Comparison of ENCODE assay signal across 8 mouse cellular contexts in the genomic region with DNA sequence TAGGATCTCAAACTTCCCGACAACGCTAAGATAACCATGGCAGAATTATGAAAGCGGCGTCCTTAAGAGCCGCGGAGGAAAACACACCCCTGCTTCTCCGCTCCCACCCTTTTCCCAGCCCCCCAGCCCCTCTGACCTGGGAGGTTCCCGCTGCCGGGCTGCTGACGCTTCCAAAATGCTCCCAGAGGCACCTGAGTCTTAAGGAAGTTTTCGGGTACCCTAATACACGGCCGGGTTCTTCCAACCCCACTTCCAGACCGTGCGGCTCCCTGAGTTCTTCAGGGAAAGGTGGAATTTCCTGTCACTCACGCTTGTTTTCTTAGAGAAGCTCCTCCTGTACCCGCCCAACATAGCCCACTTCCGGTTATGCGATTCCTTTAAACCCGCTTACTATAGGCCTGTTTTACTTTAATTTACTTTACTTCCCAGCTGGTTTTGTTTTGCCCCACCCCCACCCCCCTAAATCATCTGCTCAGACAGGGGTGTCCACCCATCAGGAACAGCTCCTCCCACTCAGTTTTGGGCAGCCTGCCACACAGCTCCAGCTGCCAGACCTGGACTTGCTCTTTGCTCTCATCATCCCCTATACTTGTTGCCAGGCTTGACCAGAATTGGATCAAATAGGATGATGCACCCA. TPM values are rescaled to one million over a fixed set of nuclear protein-coding genes. Genes with fewer than 3 reads are reported as not detected.
DNase-seq lines count a peak whose midpoint lies in the region; ATAC-seq and TF ChIP-seq lines count a peak whose summit lies in the region.

Gene Zfp945 (minus strand): TSS at position 290 of the 637 bp plus-strand sequence.

- peak within 1 kb of the TSS; percentile 86 for H3K9ac ChIP-seq in hindbrain, embryonic 11.5 days (ENCODE audit: low read depth, low read length)
- H3K9ac ChIP-seq in lung, embryonic 16.5 days (ENCODE audit: low read length) = peak within 1 kb of the TSS; percentile 90

- peak; percentile 99 for ATAC-seq in Patski
- peak; percentile 97 for ATAC-seq in hindbrain, embryonic 11.5 days (ENCODE audit: low FRiP score)
- peak; percentile 98 for ATAC-seq in lung, embryonic 16.5 days (ENCODE audit: low read depth)

- no peak for TF ChIP-seq CTCF in Patski (IDR thresholded peaks at IDR 0.05)

- H3K36me3 ChIP-seq in hindbrain, embryonic 11.5 days (ENCODE audit: control insufficient read depth, insufficient read depth, low read length) = peaks cover 5% of the 10 kb centered on the region; the same call in 1 of the 2 replicates
- peaks cover 15% of the 10 kb centered on the region for H3K36me3 ChIP-seq in lung, embryonic 16.5 days (ENCODE audit: control insufficient read depth, insufficient read depth, low read length)

- H3K27me3 ChIP-seq in Patski = no peaks in the 10 kb centered on the region
- H3K27me3 ChIP-seq in hindbrain, embryonic 11.5 days (ENCODE audit: control insufficient read depth, insufficient read depth, low read length) = no peaks in the 10 kb centered on the region
- no peaks in the 10 kb centered on the region for H3K27me3 ChIP-seq in lung, embryonic 16.5 days (ENCODE audit: control insufficient read depth, insufficient read depth, low read depth, low read length)

- H3K4me1 ChIP-seq in hindbrain, embryonic 11.5 days (replicated peaks; ENCODE audit: control insufficient read depth, insufficient read depth, low read length) = no peaks in the 10 kb centered on the region
- peaks cover 5% of the 10 kb centered on the region for H3K4me1 ChIP-seq in lung, embryonic 16.5 days (replicated peaks; ENCODE audit: control insufficient read depth, insufficient read depth, low read length)

- WGBS in hindbrain, embryonic 11.5 days = 1% methylated on average over 20 of the region's 20 CpGs
- 0% methylated on average over 20 of the region's 20 CpGs for WGBS in lung, embryonic 16.5 days

- POLR2A ChIA-PET in Patski (lab: Charles Lee) = no interaction called here

- in situ Hi-C loops in Patski (cut with MboI; ENCODE audit: low pct_unique_long_range_greater_than_20kb) = loop anchor here (10.0 to 25.0 kb wide), 4 partner anchors 52 to 1155 kb away; partner anchors contain the start of genes Zfp760, Zfp942 and Zfp943

- H3K27ac ChIP-seq in hindbrain, embryonic 11.5 days (ENCODE audit: low read depth, low read length) = 0 out of 2 replicates have a peak within 1 kb of the TSS, but pooled peaks have one; percentile 61
- peak within 1 kb of the TSS; percentile 95 for H3K27ac ChIP-seq in lung, embryonic 16.5 days (ENCODE audit: low read length)

- H3K4me3 ChIP-seq in hindbrain, embryonic 11.5 days (ENCODE audit: low read depth, low read length) = peak within 1 kb of the TSS; percentile 75
- H3K4me3 ChIP-seq in lung, embryonic 16.5 days (ENCODE audit: low read length) = peak within 1 kb of the TSS; percentile 91

- H3K4me2 ChIP-seq in hindbrain, embryonic 11.5 days (replicated peaks; ENCODE audit: low read depth, low read length) = peak within 1 kb of the TSS; percentile 61
- H3K4me2 ChIP-seq in lung, embryonic 16.5 days (ENCODE audit: low read depth, low read length) = peak within 1 kb of the TSS; percentile 66

- peak; percentile 48 for DNase-seq in Patski (ENCODE audit: low read depth, low spot score)
- peak; percentile 70 to 71 for DNase-seq in cerebellum, postnatal 14 days
- peak; percentile 44 to 63 for DNase-seq in frontal cortex, postnatal 10 days (ENCODE audit: low spot score in 2 of 2)
- DNase-seq in hindbrain, embryonic 11.5 days (ENCODE audit: low spot score) = peak; percentile 77
- peak; percentile 33 for DNase-seq in layer of hippocampus, adult 9-11 months
- DNase-seq in ovary, postnatal 10 days (ENCODE audit: low spot score) = peak; percentile 34
- DNase-seq in thymus, postnatal 14 days = peak; percentile 55

- no peaks in the 10 kb centered on the region for H3K9me3 ChIP-seq in hindbrain, embryonic 11.5 days (ENCODE audit: control insufficient read depth, low read length)
- H3K9me3 ChIP-seq in lung, embryonic 16.5 days (ENCODE audit: control insufficient read depth, low read length) = no peaks in the 10 kb centered on the region

- CTCF ChIA-PET in Patski (lab: Charles Lee) = no interaction called here

RNA-seq across cellular contexts. Expression of gene Zfp945, which starts in this region (rescaled TPM):
- polyA plus RNA-seq in Patski (2021) = 7.2 TPM
- 23.1 and 27.3 TPM in 2 replicates for polyA plus RNA-seq in hindbrain, embryonic 11.5 days (2014; fragmentation: Nextera tagmentation; extraction: Ambion mirVana)
- 21.7 and 22.1 TPM in 2 replicates for polyA plus RNA-seq in lung, embryonic 16.5 days (2015; fragmentation: Nextera tagmentation; extraction: Ambion mirVana)

Comparison
In these comparisons a context has a peak if more than half of its experiments do, and no peak if none do; other contexts are left out.
1. Peak in every context shown above with its lines: DNase-seq, ATAC-seq, H3K4me3 ChIP-seq and H3K27ac ChIP-seq.